Mouse (Mus musculus) lung, adult 18-20 months (tissue): ENCODE results near the gene Aldh3b2.
A peak's percentile ranks its signal among the peaks of the same experiment; 100 is the strongest.

Experiments used
- DNase-seq, 2 experiments: peaks; one replicate each; pipeline ENCODE4 v3.0.0; 2022; ENCODE audit warnings: mixed read lengths in 2 of 2

The Aldh3b2 gene

GRCm38 (mm10) chr19:3972229-3972628 is at the start of gene Aldh3b2:
Gene Aldh3b2, plus strand, starts transcription at chr19:3972328.
- peak; percentile 62 to 71 for DNase-seq

- DNase-seq = no peak
Measured at GRCm38 (mm10) chr19:3922661-3923371, 49.3 kb upstream of the Aldh3b2 start.

GRCm38 (mm10) chr19:3923586-3923985 is 48.5 kb upstream of the Aldh3b2 start:
- peak in 1 of 2 experiments; percentile 52 for DNase-seq

- no peak for DNase-seq
Measured at GRCm38 (mm10) chr19:3924190-3924589, 47.9 kb upstream of the Aldh3b2 start.

GRCm38 (mm10) chr19:3924868-3925267 is 47.3 kb upstream of the Aldh3b2 start:
- no peak for DNase-seq

- no peak for DNase-seq
Measured at GRCm38 (mm10) chr19:3925859-3926258, 46.3 kb upstream of the Aldh3b2 start.

GRCm38 (mm10) chr19:3926279-3926678 is 45.8 kb upstream of the Aldh3b2 start:
- DNase-seq = peak; percentile 87 to 93

GRCm38 (mm10) chr19:3926685-3927084 is 45.4 kb upstream of the Aldh3b2 start:
- DNase-seq = no peak

GRCm38 (mm10) chr19:3927989-3928388 is 44.1 kb upstream of the Aldh3b2 start:
- no peak for DNase-seq

GRCm38 (mm10) chr19:3928779-3929178 is 43.3 kb upstream of the Aldh3b2 start:
- no peak for DNase-seq

GRCm38 (mm10) chr19:3929211-3929941 is 42.8 kb upstream of the Aldh3b2 start, which contains the start of gene Aldh3b1:
Gene Aldh3b1, minus strand, starts transcription at chr19:3929808.
- peak; percentile 94 to 96 for DNase-seq

- no peak for DNase-seq
Measured at GRCm38 (mm10) chr19:3930262-3931057, 41.7 kb upstream of the Aldh3b2 start.

- DNase-seq = peak; percentile 44 to 57
Measured at GRCm38 (mm10) chr19:3931716-3932115, 40.4 kb upstream of the Aldh3b2 start.

- DNase-seq = peak; percentile 85 to 87
Measured at GRCm38 (mm10) chr19:3935032-3935895, 36.9 kb upstream of the Aldh3b2 start, which contains the start of gene Unc93b1. Gene Unc93b1, plus strand, starts transcription at chr19:3935186.

GRCm38 (mm10) chr19:3935896-3936850 is 36.0 kb upstream of the Aldh3b2 start:
- peak; percentile 83 to 86 for DNase-seq

- DNase-seq = no peak
Measured at GRCm38 (mm10) chr19:3942315-3942714, 29.8 kb upstream of the Aldh3b2 start.

GRCm38 (mm10) chr19:3942986-3943735 is 29.0 kb upstream of the Aldh3b2 start:
- DNase-seq = peak; percentile 84 to 87

GRCm38 (mm10) chr19:3945872-3946564 is 26.1 kb upstream of the Aldh3b2 start:
- no peak for DNase-seq

- DNase-seq = peak in 1 of 2 experiments; percentile 76
Measured at GRCm38 (mm10) chr19:3946715-3947114, 25.4 kb upstream of the Aldh3b2 start.
